Mouse (Mus musculus) liver, adult 2 months (tissue): ENCODE data around the gene Pccb. TPM values are rescaled to one million over a fixed set of nuclear protein-coding genes. Genes with fewer than 3 reads are reported as not detected.

Experiments used
- DNase-seq: peaks from one replicate; pipeline ENCODE4 v3.0.0-alpha.2; 2011; ENCODE audit warnings: low read depth, low spot score; ENCODE audit errors: extremely low read depth
- H3K27ac ChIP-seq: fragments of 200-500 bp; replicated peaks from 2 replicates; pipeline ENCODE4 v1.5.1; 2012; ENCODE audit warnings: low read depth, mild to moderate bottlenecking, control low read depth, inconsistent platforms, low read length; ENCODE audit not compliant: insufficient read depth
- H3K27me3 ChIP-seq: fragments of 200-500 bp; 2 replicates; pipeline ENCODE4 v1.6.1; 2012; ENCODE audit warnings: mild to moderate bottlenecking, moderate library complexity, low read length, inconsistent platforms; ENCODE audit not compliant: control insufficient read depth, insufficient read depth
- H3K36me3 ChIP-seq: fragments of 200-500 bp; 2 replicates; pipeline ENCODE4 v1.6.1; 2012; ENCODE audit warnings: low read length, inconsistent platforms; ENCODE audit not compliant: control insufficient read depth, insufficient read depth
- H3K4me1 ChIP-seq: fragments of 200-500 bp; 2 replicates; pipeline ENCODE4 v1.6.1; 2011; ENCODE audit warnings: low read length; ENCODE audit not compliant: control insufficient read depth, insufficient read depth
- H3K4me3 ChIP-seq: fragments of 200-500 bp; 2 replicates; pipeline ENCODE4 v1.5.1; 2011; ENCODE audit warnings: low read depth, mild to moderate bottlenecking, control low read depth, low read length, moderate library complexity; ENCODE audit not compliant: insufficient read depth
- H3K79me2 ChIP-seq: fragments of 200-500 bp; 2 replicates; pipeline ENCODE4 v1.6.1; 2012; ENCODE audit warnings: inconsistent platforms, mild to moderate bottlenecking, low read length, moderate library complexity; ENCODE audit not compliant: control insufficient read depth, insufficient read depth
- H3K9ac ChIP-seq: fragments of 200-500 bp; 2 replicates; pipeline ENCODE4 v1.6.1; 2012; ENCODE audit warnings: low read depth, mild to moderate bottlenecking, control low read depth, inconsistent platforms, low read length
- CTCF ChIP-seq: fragments of 200-500 bp; IDR thresholded peaks from 2 replicates; pipeline ENCODE4 v1.5.1; 2011; ENCODE audit warnings: low read depth, low read length, control low read depth
- POLR2A ChIP-seq: fragments of 200-500 bp; IDR thresholded peaks from 2 replicates; pipeline ENCODE4 v1.6.1; 2011; ENCODE audit warnings: low read length, control low read depth; ENCODE audit not compliant: insufficient read depth; ENCODE audit errors: extremely low read depth
- WGBS: fragments of 180-500 bp; shearing (Covaris S2); methylation state at CpG from one replicate; pipeline ENCODE4 v1.1.7; 2018; 5-methylcytosine and 5-hydroxymethylcytosine counted together
- polyA plus RNA-seq: library from polyadenylated mRNA; depleted of rRNA; stranded (reverse); fragments of >200 nt; gene quantifications from 2 replicates; pipeline ENCODE4 v1.2.3, GENCODE M21; 2012
- total RNA-seq: library from RNA; depleted of rRNA; stranded (reverse); fragments of >200 nt; gene quantifications from 2 replicates; pipeline ENCODE4 v1.2.3, GENCODE M21; 2014

Gene Pccb
- total and polyA plus RNA-seq, 2 experiments = 119 to 185 TPM

DNA sequence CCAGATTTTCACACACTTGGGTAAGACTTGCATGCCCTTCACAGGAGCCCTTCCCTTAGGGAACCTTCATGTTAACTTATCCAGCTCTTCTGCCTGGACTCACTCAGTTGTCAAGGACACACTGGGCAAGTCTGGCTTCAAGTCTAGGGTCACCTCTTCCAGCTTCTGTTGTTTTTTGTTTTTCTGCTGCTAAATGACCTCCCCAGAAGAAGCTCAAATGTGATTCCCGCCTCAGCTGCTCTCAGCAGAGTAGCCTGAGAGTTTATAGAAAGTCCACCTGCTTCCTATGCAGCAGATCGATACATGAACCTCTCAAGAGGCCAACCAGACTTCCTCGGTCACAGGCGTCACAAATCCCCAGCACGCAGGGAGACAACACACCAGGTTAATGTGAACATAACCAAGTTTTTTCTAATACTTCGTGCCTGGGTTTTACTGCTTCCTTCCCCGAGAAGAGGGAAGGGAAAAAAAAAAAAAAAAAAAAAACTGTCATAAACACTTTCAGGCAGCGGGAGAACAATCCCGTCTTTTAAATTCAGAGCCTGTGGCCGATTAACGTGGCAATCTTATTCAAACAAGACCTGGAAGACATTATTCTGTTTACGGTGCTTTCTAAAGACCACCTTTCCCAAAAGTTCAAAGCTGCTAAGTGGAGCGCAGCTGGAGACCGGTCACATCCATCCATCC lies 794 bp downstream of the Pccb start:
- H3K27ac ChIP-seq = peak overlapping the region; percentile 85
- H3K79me2 ChIP-seq = no peaks in the 10 kb centered on the region
- TF ChIP-seq CTCF (no peak), POLR2A (no peak)
- peak overlapping the region; percentile 79 for H3K4me3 ChIP-seq
- H3K27me3 ChIP-seq = no peaks in the 10 kb centered on the region
- 2% methylated on average over 14 of the region's 14 CpGs for WGBS
- H3K9ac ChIP-seq = peak overlapping the region; percentile 73
- peaks cover 14% of the 10 kb centered on the region for H3K4me1 ChIP-seq
- DNase-seq = peak; percentile 59
- peaks cover 4% of the 10 kb centered on the region for H3K36me3 ChIP-seq

DNA sequence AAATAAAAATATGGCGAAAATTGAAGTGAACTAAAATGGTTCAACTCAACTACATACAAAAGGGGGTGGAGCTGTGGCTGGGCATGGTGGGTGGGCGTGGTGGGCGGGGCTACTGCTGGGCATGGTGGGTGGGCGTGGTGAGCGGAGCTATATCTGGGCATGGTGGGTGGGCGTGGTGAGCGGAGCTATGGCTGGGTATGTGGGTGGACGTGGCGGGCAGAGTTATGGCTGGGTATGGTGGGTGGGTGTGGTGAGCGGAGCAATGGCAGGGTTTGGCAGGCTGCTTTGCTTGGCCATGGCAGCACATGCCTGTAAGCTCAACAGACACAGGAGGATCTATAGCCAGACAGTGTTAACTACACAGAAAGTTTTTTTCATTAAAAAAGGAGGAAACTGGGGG lies 15.9 kb downstream of the Pccb start:
- Histone ChIP-seq H3K4me3 (no peak overlapping the region), H3K27ac (no peak overlapping the region), H3K27me3 (no peaks in the 10 kb centered on the region), H3K9ac (no peak overlapping the region), H3K79me2 (peaks cover 5% of the 10 kb centered on the region; the same call in 1 of the 2 replicates), H3K36me3 (peaks cover 10% of the 10 kb centered on the region; the same call in 1 of the 2 replicates), H3K4me1 (no peaks in the 10 kb centered on the region)
- DNase-seq = no peak
- over 99% methylated on average over 10 of the region's 10 CpGs for WGBS
- no peak for TF ChIP-seq POLR2A

DNA sequence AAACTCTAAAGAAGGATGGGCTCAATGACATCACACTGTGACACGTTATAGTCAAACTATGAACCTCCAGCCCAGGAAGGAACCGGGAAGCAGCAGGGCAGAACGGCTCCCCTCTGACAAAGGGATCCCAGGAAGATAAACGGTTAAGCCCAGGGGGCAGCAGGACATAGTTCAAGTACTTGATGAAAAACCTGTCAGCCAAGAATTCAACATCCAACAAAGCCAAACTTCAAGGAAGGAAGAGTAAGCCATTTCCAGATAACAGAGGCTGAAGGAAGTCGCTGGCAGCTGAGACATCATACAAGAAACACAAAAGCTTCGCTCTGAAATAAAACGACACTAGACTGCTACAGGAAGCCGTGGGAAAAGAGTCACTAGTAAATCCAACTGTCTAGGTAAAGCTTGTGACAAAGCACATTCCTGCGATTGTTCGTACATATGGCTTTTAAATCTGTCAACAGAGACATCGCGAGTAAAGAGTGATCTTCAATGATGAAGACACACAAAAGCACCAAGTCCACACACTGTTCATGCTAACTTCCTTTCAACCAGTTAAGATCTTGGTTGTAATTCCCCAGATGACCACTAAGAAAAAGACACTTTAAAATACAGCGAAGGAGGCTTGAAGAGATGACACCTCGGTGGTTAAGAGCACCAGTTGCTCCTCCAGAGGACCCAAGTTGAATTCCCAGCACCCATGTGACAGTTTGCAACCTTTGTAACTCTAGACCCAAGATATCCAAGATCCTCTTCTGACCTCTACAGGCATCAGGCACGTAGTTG lies 16.8 kb downstream of the Pccb start:
- no peak overlapping the region for H3K4me3 ChIP-seq
- H3K4me1 ChIP-seq = no peaks in the 10 kb centered on the region
- H3K27me3 ChIP-seq = no peaks in the 10 kb centered on the region
- H3K27ac ChIP-seq = peak overlapping the region; percentile 63; the same call in 1 of the 2 replicates
- WGBS = 75% methylated on average over 15 of the region's 15 CpGs
- DNase-seq = peak; percentile 8
- H3K79me2 ChIP-seq = peaks cover 5% of the 10 kb centered on the region; the same call in 1 of the 2 replicates
- TF ChIP-seq POLR2A = no peak
- TF ChIP-seq CTCF = no peak
- no peak overlapping the region for H3K9ac ChIP-seq
- peaks cover 12% of the 10 kb centered on the region; the same call in 1 of the 2 replicates for H3K36me3 ChIP-seq

DNA sequence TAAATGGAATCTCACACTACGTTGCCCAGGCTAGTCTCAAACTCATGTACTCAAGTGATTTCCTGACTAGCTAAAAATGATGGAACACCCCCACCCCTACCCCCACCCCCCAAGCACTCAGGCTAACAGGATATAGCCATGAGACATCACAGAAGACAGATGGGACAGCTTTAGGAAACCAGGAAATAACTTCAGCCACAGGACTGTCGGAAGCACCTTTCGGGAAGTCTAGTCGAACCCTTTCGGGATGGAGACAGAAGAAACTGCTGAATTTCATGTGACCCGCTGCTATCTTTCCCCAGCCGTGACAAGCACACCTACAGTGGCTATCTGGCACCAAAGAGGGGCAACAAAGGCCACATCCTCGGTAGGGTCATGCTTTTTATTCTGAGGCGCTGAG lies 19.4 kb downstream of the Pccb start:
- H3K27ac ChIP-seq = no peak overlapping the region
- H3K79me2 ChIP-seq = peaks cover 4% of the 10 kb centered on the region; the same call in 1 of the 2 replicates
- no peaks in the 10 kb centered on the region for H3K4me1 ChIP-seq
- 87% methylated on average over 9 of the region's 9 CpGs for WGBS
- no peak for DNase-seq
- H3K4me3 ChIP-seq = no peak overlapping the region
- no peak overlapping the region for H3K9ac ChIP-seq
- H3K36me3 ChIP-seq = peaks cover 13% of the 10 kb centered on the region
- no peak for TF ChIP-seq POLR2A
- no peak for TF ChIP-seq CTCF
- H3K27me3 ChIP-seq = no peaks in the 10 kb centered on the region

DNA sequence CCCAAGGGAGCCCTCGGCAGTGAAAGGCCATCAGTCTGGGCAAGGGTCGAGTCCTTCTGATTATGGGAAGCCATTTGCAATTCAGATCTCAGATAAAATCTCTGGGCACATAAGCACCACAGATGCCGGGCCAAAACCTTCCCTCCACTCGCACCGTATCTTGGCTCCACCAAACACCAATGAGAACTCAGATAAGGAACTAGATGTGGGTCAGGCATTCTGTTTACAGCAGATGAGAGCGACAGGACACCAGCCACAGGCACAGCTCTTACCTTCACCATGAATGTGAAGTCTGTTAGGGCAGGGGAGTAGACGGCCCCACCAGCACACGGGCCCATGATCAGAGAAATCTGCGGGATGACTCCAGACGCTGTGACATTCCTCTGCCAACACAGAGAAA lies 22.3 kb downstream of the Pccb start:
- Histone ChIP-seq H3K4me1 (no peaks in the 10 kb centered on the region), H3K27me3 (no peaks in the 10 kb centered on the region), H3K36me3 (peaks cover 12% of the 10 kb centered on the region), H3K9ac (no peak overlapping the region), H3K4me3 (no peak overlapping the region), H3K79me2 (no peaks in the 10 kb centered on the region), H3K27ac (no peak overlapping the region)
- DNase-seq = no peak
- WGBS = 82% methylated on average over 10 of the region's 10 CpGs
- TF ChIP-seq CTCF (no peak), POLR2A (no peak)

DNA sequence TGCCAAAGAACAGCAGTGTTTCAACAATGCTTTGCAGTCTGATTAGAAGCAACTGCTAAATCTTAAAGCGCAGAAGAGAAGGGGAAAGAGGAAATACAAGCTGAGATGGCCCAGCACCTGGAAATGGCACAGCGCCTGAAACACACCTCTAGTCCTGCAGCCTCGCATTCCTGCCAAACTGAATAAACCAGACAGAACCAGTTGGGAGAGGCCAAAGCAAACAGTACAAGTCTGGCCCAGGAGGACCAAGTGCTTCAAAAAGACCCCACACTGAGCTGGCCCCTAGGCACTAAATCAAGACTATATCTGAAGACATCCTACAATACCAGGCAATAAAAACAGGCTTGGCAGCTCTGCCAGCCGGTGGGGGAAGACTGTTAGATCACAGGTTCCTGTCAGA lies 28.8 kb downstream of the Pccb start:
- DNase-seq = peak; percentile 10
- Histone ChIP-seq H3K79me2 (no peaks in the 10 kb centered on the region), H3K36me3 (peaks cover 4% of the 10 kb centered on the region), H3K27me3 (no peaks in the 10 kb centered on the region), H3K9ac (no peak overlapping the region), H3K4me3 (no peak overlapping the region), H3K27ac (no peak overlapping the region), H3K4me1 (no peaks in the 10 kb centered on the region)
- 66% methylated on average over 4 of the region's 4 CpGs for WGBS
- no peak for TF ChIP-seq CTCF
- TF ChIP-seq POLR2A = no peak
